Mouse (Mus musculus): ENCODE data around the gene Hmgn5. TPM values are rescaled to one million over a fixed set of nuclear protein-coding genes. Genes with fewer than 3 reads are reported as not detected.

Hmgn5 gene
- 59.7 TPM for polyA plus RNA-seq (2014; fragmentation: Illumina TruSeq; extraction: RNeasy Lipid Tissue Mini Kit (QIAGEN cat#74804); ENCODE audit: low read depth, low replicate concordance)

DNA sequence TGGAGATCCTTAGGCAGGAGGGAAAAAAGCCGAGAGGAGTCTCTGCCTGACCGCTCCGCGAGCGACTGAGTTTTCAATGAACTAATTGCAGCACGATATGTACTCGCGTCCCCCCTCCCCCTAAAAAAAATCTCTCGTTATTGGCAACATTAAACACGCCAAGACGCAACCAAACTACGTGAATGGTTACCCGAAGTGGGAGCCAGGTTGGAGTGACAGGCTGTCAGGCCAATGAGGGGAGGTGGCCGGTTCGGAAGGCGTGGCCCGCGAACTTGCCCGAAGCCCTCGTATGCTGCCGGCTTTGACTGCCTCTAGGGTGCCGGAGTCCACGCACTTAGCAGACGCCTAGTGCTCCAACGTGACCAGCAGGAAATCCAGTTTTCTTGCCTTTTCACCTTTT lies at the start of gene Hmgn5:
Hmgn5 (minus strand) TSS at position 122 of the 400 bp plus-strand sequence.

Other genes with a start within 250 kb of the Hmgn5 start
- 13.8 TPM for gene Brwd3, start 179.0 kb downstream of the Hmgn5 start, polyA plus RNA-seq (2014; fragmentation: Illumina TruSeq; extraction: RNeasy Lipid Tissue Mini Kit (QIAGEN cat#74804); ENCODE audit: low read depth, low replicate concordance)
- gene Sh3bgrl, start 82.0 kb upstream of the Hmgn5 start, polyA plus RNA-seq (2014; fragmentation: Illumina TruSeq; extraction: RNeasy Lipid Tissue Mini Kit (QIAGEN cat#74804); ENCODE audit: low read depth, low replicate concordance), result 36.7 TPM
- gene Gm6377, start 183.4 kb upstream of the Hmgn5 start, polyA plus RNA-seq (2014; fragmentation: Illumina TruSeq; extraction: RNeasy Lipid Tissue Mini Kit (QIAGEN cat#74804); ENCODE audit: low read depth, low replicate concordance), result 0.07 TPM